Mouse (Mus musculus): ENCODE measurements at regions not wholly inside any gene's neighbourhood (a gene's known extent, or its start where the extent isn't known, plus 50 kb on each side); places are given as distances from the start of the nearest gene placed in this dataset.

DNA sequence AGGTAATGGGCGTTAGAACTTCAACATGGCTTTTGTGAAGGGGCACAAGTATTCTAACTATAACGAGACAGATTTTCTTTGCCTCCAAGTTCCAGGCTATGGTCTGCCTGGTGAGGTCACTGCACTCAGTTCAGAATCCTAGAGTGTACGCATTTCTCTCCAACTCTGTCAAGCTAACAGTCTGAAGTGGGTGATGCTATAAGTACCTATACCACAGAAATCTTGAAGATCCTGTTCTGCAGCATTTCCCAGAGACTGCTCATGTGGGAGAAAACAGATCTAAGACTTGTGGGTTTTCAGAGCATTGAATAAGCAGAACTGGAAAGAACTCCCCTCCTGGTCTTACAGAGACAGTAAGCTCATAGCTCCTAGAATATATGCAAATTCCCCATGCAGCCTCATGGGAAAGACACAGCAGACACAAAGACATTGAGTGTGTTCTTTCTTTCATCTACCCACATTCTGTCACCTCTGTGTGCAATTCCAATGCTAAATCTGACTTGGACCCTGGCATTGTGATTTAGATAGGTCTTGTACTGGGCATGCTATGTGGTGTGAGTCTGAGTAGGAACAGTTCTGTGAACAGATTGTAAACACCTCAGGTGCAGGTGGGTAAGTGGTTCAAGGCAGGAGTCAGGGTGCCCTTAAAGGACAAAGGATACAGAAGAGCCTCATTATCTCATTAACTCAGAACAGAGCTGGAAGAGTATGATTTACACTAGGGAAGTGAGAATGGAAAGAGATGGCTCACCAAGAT, 245.1 kb upstream of the Cpeb2 start:
- TF ChIP-seq CTCF (IDR thresholded peaks at IDR 0.05; ENCODE audit: borderline replicate concordance, insufficient read depth, low read length) = no peak
- no peak for TF ChIP-seq POLR2A (IDR thresholded peaks at IDR 0.05; ENCODE audit: low read depth, low read length)

Data from embryonic fibroblast, embryonic 13.5 days (primary cell).